Mouse (Mus musculus) thymus, postnatal 36 days (tissue): Measurements from ENCODE around the gene Ppfia1.

Experiments
- DNase-seq, 2 experiments: peaks; one replicate each; pipeline ENCODE4 v3.0.0; 2022; ENCODE audit warnings: mixed read lengths in 2 of 2

The Ppfia1 gene

DNA sequence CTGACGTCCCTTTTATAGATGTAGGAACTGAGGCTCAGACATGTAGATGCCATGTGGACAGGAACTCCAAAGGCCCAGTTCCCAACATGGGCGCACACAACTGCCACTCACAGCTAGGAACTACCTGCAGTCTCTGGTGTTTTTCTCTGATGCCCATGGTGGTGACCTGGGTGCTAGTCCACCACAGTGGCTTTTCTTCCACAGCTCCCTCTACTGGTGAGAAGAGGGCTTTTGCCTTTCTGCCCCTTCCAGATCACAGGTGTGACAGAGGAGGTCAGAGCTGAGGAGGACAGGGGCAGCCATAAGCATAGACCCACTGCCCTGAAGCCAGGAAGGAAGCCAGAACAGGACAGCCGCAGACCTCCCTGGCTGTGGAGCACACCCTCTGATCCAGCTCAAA is 126.1 kb downstream of the Ppfia1 start:
- no peak for DNase-seq
